Mouse (Mus musculus): ENCODE data around the gene Olfr215. TPM values are rescaled to one million over a fixed set of nuclear protein-coding genes. Genes with fewer than 3 reads are reported as not detected.

The Olfr215 gene
- total RNA-seq (2023), result not detected

DNA sequence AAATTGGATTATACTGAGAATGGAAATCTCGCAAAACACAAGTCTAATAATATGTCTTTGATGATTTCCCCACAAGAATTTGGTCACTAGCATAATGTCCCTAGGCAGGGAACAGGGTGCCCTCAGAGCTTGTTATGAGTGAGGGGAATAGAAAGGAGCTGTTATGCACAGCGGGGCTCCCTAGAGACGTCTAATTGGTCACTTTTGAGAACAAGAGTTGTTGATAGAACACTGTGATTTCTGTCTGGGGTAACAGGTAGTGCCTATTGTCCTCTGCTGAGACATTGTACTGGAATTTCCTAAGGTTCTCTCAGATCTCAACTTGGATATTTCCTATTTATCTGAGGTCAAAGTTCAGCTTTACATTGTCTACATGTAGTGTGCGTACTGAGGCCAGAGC is at the start of gene Olfr215:
Gene Olfr215, minus strand, starts transcription at position 101 of the 400 bp plus-strand sequence.

GRCm38 (mm10) chr6:116628539-116629171 is 44.7 kb upstream of the Olfr215 start, which contains the start of gene Zfp422:
TSS of gene Zfp422 (minus strand) at chr6:116628999.

DNA sequence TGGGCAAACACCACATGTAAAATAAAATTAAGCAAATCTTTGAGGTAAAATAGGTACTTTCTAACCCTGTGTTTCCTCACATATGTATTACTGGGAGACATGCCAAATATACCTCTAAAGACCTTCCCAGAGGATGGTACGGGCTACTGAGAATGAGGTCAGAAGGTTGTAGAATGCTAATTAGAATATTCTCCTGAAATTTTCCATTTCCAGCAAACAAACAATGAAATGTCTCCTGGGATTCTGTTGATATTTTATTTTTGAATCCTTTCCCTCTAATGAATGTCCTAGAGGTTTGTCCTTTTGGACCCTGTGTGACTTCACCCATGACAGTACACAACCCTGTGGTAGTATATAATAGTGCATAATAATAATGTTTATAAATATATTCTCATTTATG is 30.1 kb downstream of the Olfr215 start, which contains the start of gene Olfr214:
Gene Olfr214, plus strand, starts transcription at position 301 of the 400 bp plus-strand sequence.

GRCm38 (mm10) chr6:116550841-116551240 is 33.2 kb downstream of the Olfr215 start, which contains the start of gene Gm5580:
TSS of gene Gm5580 (plus strand) at chr6:116551141.

DNA sequence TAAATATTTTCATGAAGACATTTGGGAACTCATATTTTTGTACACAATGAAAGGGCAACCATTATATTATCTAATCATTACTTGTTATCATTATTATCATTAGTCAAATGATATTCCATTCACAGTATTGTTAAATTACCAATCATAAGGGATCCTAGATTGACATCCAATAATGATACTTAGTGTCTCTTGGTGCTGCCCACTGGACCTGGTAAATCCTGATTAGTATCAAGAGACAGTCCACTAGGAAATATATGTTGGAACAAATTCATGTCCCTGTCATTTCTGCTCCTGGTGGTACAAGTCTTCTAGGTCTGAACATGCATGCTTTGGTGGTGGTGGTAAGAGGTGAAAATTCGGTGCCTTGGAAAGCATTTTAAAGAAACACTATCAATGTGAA is 45.8 kb downstream of the Olfr215 start, which contains the start of gene Olfr213:
Gene Olfr213, plus strand, starts transcription at position 301 of the 400 bp plus-strand sequence.

Other genes starting within 250 kb of the Olfr215 start
- gene March8, start 246.2 kb downstream of the Olfr215 start, total RNA-seq (2023), result 1.7 TPM
- 1.6 TPM for gene Alox5, start 123.0 kb downstream of the Olfr215 start, total RNA-seq (2023)
- not detected for gene Olfr211, start 95.1 kb downstream of the Olfr215 start, total RNA-seq (2023)
- gene Olfr212, start 77.7 kb downstream of the Olfr215 start, total RNA-seq (2023), result 0.41 TPM
- gene Olfr213, start 45.7 kb downstream of the Olfr215 start, total RNA-seq (2023), result not detected
- gene Gm5580, start 33.1 kb downstream of the Olfr215 start, total RNA-seq (2023), result 2.7 TPM
- not detected for gene Olfr214, start 30.0 kb downstream of the Olfr215 start, total RNA-seq (2023)
- gene Zfp422, start 44.8 kb upstream of the Olfr215 start, total RNA-seq (2023), result 16.4 TPM
- not detected for gene Depp1, start 66.4 kb upstream of the Olfr215 start, total RNA-seq (2023)
- gene Rassf4, start 89.8 kb upstream of the Olfr215 start, total RNA-seq (2023), result 5.8 TPM
- 0.21 TPM for gene Tmem72, start 132.7 kb upstream of the Olfr215 start, total RNA-seq (2023)

All from CD4-positive naive resting alpha-beta T cell, adult 76 days (primary cell).